Mouse (Mus musculus) brown adipose tissue, adult 24 weeks (tissue): Measurements from ENCODE around the gene Zfp398. TPM values are rescaled to one million over a fixed set of nuclear protein-coding genes. Genes with fewer than 3 reads are reported as not detected.
"Not testable (repeated sequence)": the region's sequence is repeated elsewhere in the genome, so short reads cannot be mapped to it uniquely, and the experiment has no call there.

Source experiments
- H3K27ac ChIP-seq: fragments of 200-500 bp; replicated peaks from 2 replicates; pipeline ENCODE4 v1.5.1; 2012; ENCODE audit warnings: low read depth, mild to moderate bottlenecking, low read length
- H3K4me1 ChIP-seq: fragments of 200-500 bp; 2 replicates; pipeline ENCODE4 v1.6.1; 2012; ENCODE audit warnings: low read length, mixed read lengths; ENCODE audit not compliant: control insufficient read depth, insufficient read depth, insufficient read length
- H3K4me3 ChIP-seq: fragments of 200-500 bp; 2 replicates; pipeline ENCODE4 v1.5.1; 2012; ENCODE audit warnings: low read depth, mild to moderate bottlenecking, low read length, moderate library complexity; ENCODE audit not compliant: insufficient read depth
- polyA plus RNA-seq: library from polyadenylated mRNA; stranded (reverse); fragments of >200 nt; gene quantifications from 2 replicates; pipeline ENCODE4 v1.2.4, GENCODE M21; 2012; ENCODE audit not compliant: missing spikeins, insufficient read depth, insufficient read length

Gene Zfp398
- polyA plus RNA-seq, 1 experiment = 3.3 TPM

DNA sequence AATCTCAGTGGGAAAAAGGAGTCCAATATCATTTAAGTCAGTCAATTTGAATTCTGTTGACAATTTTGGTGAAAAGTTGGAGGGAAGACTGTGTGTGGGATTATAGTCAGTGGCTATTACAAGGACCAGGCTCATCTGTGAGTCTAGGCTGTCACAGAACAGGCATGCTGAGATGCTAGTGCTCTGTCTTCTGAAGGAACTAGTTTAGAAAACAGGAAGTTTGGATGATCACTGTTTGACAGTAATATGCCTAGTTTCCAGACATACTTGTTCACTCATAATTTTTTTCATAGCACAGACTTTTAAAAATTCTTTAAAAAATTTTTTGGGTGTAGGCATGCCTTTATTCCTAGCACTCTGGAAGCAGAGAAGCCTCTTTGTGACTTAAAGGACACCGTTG lies 5.6 kb downstream of the Zfp398 start:
- Histone ChIP-seq H3K4me3 (no peak overlapping the region), H3K27ac (no peak overlapping the region), H3K4me1 (no peaks in the 10 kb centered on the region; the same call in none of the 2 replicates)

DNA sequence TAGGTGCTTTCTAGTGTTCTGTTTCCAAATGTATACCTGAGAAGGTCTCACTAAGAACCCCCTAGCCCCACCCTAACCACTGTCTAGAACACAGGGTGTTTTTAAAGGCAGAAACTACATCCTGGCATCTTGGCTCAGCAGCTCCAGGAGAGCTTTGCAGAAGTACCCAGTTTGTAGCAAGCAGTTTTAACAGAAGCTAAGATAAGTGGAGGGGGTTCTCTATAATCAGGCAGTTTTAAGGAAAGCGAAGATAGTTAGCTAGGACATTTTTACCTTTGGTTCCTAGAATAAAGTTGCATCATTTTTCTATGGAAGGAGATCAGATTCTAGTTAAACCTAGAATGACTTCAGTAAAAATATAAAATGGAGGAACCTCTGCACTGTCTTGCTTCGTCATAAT lies 6.4 kb downstream of the Zfp398 start:
- H3K27ac ChIP-seq = no peak overlapping the region

DNA sequence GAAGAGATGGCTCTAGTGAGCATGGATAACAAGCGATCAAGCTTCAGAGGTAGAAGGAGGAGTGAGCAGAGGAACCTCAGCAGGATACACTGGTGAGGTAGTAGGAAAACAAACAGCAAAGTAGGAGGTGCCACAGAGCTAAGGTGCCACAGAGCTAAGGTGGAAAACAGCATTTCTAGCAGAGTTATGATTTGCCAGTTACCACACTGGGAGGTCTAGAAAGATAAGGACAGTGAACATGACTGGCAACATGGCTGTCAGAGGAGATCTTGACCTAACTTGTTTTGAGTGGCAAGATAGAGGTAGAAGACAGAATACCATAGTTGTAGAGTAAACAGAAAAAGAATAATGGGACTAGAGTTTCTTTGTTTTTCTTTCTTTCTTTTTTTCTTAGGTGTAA lies 6.9 kb downstream of the Zfp398 start:
- Histone ChIP-seq H3K4me1 (no peaks in the 10 kb centered on the region; the same call in none of the 2 replicates), H3K27ac (no peak overlapping the region), H3K4me3 (no peak overlapping the region)

More for the DNA sequence above, 6.4 kb downstream of the Zfp398 start:
- Histone ChIP-seq H3K4me3 (no peak overlapping the region), H3K4me1 (no peaks in the 10 kb centered on the region; the same call in none of the 2 replicates)

- H3K27ac ChIP-seq = no peak overlapping the region
- no peak overlapping the region for H3K4me3 ChIP-seq
- H3K4me1 ChIP-seq = no peaks in the 10 kb centered on the region
Measured at GRCm38 (mm10) chr6:47845779-47846178, 10.3 kb downstream of the Zfp398 start.

- no peak overlapping the region for H3K4me3 ChIP-seq
- H3K4me1 ChIP-seq = no peaks in the 10 kb centered on the region
- no peak overlapping the region for H3K27ac ChIP-seq
Measured at GRCm38 (mm10) chr6:47857241-47857640, 21.8 kb downstream of the Zfp398 start.

GRCm38 (mm10) chr6:47857729-47858128 lies 22.3 kb downstream of the Zfp398 start:
- H3K4me3 ChIP-seq, H3K4me1 ChIP-seq, H3K27ac ChIP-seq: not testable (repeated sequence)

- Histone ChIP-seq H3K27ac (no peak overlapping the region), H3K4me1 (no peaks in the 10 kb centered on the region), H3K4me3 (no peak overlapping the region)
Measured at GRCm38 (mm10) chr6:47872266-47872665, 36.8 kb downstream of the Zfp398 start.

DNA sequence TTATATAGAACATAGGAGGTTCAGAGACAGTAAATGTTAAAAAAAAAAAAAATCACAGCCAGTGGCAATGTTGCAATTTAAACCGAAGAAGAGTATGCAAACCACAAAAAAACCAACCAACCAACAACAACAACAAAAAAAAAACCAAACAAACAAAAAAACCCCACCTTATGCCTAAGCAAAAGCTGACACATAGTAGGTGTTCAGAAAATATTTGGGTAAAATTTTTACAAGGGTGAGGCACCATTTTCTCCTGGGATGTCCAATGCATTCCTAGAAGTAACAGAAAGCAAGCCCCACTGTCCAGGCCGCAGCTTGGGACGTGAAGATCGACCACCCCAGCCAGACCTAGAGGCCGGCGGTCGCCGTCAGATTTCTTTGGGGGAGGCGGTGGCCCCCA lies 41.6 kb downstream of the Zfp398 start, which contains the start of gene Zfp282:
TSS of gene Zfp282 (plus strand) at position 147 of the 400 bp plus-strand sequence.
- Histone ChIP-seq H3K4me1 (peaks cover 11% of the 10 kb centered on the region; the same call in 1 of the 2 replicates), H3K27ac (peak within 1 kb of the TSS; percentile 73), H3K4me3 (peak within 1 kb of the TSS; percentile 98)

DNA sequence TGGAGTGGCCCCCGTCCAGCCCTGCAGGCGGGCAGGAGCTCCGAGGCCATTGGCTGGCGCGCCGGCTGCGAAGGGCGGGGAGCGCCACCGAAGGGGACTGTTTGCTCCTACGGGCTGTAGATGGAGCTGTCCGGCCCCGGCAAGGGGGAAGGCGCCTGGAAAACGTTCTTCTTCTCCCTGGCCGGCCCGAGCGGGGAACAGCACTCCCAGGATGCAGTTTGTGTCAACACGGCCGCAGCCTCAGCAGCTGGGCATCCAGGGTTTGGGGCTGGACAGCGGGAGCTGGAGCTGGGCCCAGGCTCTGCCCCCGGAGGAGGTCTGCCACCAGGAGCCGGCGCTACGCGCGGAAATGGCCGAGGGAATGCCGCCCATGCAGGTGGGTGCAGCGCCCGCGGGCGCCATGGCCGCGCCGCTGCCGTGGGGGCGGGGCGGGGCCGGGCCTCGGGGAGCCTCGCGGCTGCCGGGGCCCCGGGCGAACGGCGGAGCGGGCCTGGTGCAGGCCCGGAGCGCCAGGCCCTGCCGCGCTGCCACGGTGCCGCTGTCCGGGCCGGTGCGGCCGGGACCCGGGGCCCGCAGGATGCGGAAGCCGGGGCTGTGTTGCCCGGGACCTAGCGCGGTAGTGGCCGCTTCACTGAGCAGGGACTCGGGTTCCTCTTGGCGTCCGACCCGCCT lies 42.1 kb downstream of the Zfp398 start:
- H3K27ac ChIP-seq = peak overlapping the region; percentile 73
- peak overlapping the region; percentile 98 for H3K4me3 ChIP-seq
- peaks cover 11% of the 10 kb centered on the region; the same call in 1 of the 2 replicates for H3K4me1 ChIP-seq

GRCm38 (mm10) chr6:47878133-47878514 lies 42.7 kb downstream of the Zfp398 start:
- peak overlapping the region; percentile 98 for H3K4me3 ChIP-seq
- peak overlapping the region; percentile 29 for H3K27ac ChIP-seq
- peaks cover 11% of the 10 kb centered on the region; the same call in 1 of the 2 replicates for H3K4me1 ChIP-seq

DNA sequence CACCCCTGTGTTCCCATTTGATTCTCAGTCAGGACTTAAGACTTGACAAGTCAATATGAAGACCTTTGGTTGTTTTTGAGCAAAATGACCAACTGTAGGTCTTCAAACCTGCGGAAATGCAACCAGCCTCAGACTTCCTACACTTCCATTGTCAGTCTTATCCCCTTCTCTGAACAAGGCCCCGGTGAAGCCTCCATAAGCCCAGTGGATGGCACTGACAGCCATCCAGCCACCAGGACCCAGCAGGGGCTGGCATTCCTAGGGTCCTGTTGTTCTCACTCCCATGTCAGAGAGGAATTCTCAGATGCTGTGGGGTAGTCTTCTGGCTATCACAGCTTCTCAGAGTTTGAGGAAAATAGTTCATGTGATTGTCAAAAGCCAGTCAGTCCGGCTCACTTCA lies 43.1 kb downstream of the Zfp398 start:
- Histone ChIP-seq H3K27ac (0 out of 2 replicates have a peak overlapping the region, but pooled peaks have one; percentile 29), H3K4me3 (peak overlapping the region; percentile 98), H3K4me1 (peaks cover 11% of the 10 kb centered on the region; the same call in 1 of the 2 replicates)

- peak overlapping the region; percentile 98 for H3K4me3 ChIP-seq
- H3K4me1 ChIP-seq = peaks cover 12% of the 10 kb centered on the region; the same call in 1 of the 2 replicates
- no peak overlapping the region for H3K27ac ChIP-seq
Measured at GRCm38 (mm10) chr6:47879049-47879716, 43.7 kb downstream of the Zfp398 start.

GRCm38 (mm10) chr6:47880166-47880565 lies 44.7 kb downstream of the Zfp398 start:
- Histone ChIP-seq H3K27ac (no peak overlapping the region), H3K4me1 (peaks cover 13% of the 10 kb centered on the region; the same call in 1 of the 2 replicates), H3K4me3 (no peak overlapping the region)

DNA sequence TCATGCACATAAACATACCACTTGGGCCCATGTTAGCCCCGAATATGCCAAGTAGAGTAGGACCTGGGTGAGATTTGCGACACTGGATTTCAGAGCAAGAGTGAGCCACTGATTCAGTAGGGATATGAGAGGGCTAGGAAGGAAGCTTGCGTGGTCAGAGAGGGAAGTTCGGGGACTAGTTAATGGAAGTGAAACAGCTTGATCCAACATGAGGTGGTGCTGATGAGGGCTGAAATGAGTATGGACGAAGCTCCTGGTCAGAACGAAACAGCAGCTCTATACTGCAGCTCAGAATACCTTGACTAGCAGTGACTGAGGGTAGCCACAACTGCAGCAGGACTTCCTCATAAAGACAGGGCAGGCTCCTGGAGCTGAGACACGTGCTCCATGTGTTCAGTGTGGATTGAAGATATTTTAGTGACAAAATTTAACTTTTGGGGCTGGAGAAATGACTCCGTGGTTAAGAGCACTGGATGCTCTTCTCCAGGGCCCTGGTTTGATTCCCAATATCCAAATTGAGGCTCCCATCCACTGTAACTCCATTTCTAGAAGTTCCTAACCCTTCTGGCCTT lies 53.4 kb downstream of the Zfp398 start:
- Histone ChIP-seq H3K4me3 (no peak overlapping the region), H3K4me1 (peaks cover 2% of the 10 kb centered on the region; the same call in 1 of the 2 replicates), H3K27ac (no peak overlapping the region)

DNA sequence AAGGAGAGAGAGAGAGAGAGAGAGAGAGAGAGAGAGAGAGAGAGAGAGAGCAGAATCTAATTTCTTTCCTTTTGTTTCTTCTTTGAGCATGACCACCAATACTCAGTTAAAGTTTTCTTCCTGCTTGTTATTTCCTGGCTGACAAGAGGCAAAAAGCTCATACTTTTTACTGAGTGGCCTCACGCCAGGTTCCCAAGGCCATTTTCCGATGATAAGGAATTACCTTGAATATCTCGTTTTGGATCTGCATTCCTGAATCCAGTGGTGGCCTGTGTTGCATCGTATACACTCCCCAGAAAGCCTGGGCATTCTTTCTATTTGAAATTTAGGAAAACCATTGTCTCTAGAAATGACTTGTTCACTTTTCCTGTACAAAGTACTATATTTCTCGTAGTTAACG lies 64.0 kb downstream of the Zfp398 start:
- H3K4me1 ChIP-seq = no peaks in the 10 kb centered on the region

More for the DNA sequence above, 64.0 kb downstream of the Zfp398 start:
- no peak overlapping the region for H3K4me3 ChIP-seq
- H3K27ac ChIP-seq = no peak overlapping the region
